Mouse (Mus musculus) 3134 (cell line): Measurements from ENCODE around the gene Hes2.

Source experiments
- DNase-seq: peaks from one replicate; pipeline ENCODE4 v3.0.0-alpha.2; 2011; ENCODE audit warnings: low spot score; ENCODE audit not compliant: insufficient read length; ENCODE audit errors: extremely low read depth

The Hes2 gene

GRCm38 (mm10) chr4:152184353-152185035 is 25.8 kb downstream of the Hes2 start:
- peak; percentile 41 for DNase-seq

DNA sequence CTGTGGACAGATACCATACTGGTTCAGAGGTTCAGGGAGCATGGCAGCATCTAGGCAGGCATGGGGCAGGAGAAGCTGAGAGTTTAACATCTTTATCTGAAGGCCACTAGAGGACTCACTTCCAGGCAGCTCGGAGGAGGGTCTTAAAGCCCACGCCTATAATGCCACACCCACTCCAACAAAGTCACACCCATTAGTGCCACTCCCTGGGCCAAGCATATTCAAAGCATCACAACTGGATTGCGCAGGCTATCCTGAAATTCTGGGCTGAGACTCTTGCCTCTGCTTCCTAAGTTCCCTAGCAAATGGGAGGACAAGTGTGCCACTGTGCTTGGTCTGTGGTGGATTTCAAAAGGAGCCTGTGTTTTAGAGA is 26.5 kb downstream of the Hes2 start:
- no peak for DNase-seq

GRCm38 (mm10) chr4:152185510-152186204 is 27.0 kb downstream of the Hes2 start:
- peak; percentile 65 for DNase-seq

DNA sequence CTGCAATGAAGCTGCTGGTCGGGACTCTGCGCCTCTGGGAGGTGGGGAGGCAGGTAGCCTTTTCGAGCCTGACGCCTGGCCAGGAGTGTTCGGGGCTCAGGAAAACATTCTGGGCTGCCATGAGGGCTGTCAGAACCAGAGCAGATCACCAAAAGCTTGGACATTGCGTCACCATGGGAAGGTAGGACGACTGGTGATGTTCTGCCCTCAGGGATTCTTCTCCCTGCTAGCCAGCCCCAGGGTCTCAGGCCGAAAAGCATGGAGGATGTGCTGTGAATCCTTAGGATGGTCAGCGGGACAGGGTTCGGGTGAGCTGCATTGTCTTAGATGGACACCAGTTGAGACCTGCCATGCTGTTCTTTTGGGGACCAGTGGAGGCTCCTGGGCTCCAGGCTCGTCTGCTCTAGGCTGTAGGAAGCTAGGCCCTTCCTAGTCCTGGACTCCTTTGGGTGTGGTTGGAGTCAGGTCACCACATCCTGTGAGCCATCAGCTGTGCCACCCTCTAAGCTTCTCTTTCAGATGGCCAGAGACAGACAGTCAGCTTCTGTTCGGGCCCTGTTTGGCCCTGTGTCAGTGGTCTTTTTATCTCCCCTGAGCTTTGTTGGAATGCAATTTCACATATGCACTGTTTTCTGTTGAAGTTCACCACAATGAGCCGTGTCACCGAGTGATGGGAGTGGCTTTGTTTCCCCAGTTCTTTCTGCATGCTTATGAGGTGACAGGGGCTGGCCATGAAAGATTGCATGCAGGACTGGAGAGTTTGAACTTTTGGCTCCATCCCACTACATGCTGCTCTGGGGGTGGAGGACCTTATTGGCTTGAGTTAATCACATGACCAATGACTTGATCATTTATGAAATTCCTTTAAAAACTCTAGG is 27.8 kb downstream of the Hes2 start:
- peak; percentile 65 for DNase-seq

GRCm38 (mm10) chr4:152187142-152187541 is 28.5 kb downstream of the Hes2 start:
- no peak for DNase-seq

DNA sequence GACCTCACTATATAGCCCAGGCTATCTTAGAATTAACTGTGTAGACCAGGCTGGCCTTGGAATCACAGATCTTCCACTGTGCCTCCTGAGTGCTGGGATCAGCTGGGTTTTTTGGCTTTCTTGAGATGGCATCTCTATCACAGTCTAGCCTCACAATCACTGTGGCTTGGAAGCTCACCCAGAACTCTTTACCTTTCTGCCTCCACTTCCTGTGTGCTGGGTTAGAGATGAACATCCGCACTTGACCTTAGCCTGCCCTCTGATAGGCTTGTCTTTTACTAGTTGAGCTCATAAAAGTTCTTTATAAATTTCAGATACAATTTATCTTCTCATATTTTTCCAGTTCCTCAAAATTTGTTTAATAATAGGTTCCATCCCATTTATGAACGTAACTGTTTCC is 30.0 kb downstream of the Hes2 start:
- no peak for DNase-seq

- no peak for DNase-seq
These were observed 30.4 kb downstream of the Hes2 start for GRCm38 (mm10) chr4:152189071-152189470.

GRCm38 (mm10) chr4:152189691-152190090 is 31.0 kb downstream of the Hes2 start:
- no peak for DNase-seq

DNA sequence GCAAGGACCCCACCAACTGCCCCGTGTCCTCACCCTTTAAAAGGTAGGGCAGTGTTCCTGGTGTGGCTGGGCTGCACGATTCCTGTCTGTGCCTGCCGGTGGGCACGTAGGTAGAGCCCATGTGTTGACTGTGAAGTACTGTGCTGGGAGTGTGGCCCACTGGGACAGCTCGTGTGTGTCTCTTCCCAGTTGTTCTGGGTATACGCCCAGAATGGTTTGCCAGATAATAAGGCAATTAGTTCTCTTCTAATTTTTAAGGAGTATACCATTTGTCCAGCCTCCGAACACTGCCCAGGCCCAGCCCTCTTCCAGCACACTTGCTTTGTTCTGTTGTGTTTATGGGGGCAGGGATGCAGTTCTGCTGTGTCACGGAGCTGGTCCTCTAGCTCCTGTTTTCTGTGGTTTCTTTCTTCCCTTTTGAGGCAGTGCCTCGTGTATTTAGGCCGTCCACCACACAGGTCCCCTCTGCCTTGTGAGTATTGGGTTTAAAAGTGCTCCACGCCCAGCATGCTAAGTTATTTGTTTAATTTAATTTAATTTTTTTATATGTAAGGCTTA is 31.5 kb downstream of the Hes2 start:
- DNase-seq: no peak

DNA sequence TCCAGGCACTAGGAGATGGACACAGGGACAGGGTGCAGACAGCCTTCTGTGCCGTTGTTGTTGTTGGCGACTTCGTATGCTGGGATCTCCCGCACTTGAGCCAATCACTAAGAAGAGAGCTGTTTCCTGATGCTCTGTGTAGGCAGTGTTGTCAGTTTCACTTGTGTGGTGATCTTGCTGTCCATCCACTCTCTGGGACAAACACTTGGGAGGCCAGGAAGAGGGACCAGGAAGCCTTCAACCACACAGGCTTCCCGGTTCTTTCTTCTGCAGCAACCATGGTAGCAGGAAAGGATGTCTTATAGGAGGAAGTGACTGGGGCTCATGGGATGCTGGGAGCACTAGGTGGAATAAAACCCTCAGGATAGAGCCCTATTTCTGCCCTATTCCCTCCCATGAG is 32.0 kb downstream of the Hes2 start:
- no peak for DNase-seq

DNA sequence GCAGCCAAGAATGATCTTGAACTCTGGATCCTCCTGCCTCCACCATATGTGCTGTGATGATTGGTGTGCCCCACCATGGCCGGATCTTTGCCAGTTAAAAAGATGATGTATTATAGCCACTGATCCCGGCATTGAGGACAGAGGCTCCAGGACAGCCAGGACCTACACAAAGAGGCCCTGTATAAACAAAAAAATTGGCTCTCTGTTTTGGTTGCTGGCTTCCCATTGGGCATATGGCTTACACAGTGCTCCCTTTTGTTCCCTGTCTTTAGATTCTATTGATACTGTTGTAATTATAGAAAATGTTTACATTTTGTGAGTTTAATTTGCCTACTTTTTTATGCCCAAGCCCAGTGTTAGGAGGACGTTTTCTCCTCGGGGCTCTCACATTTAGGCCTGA is 33.9 kb downstream of the Hes2 start:
- DNase-seq: no peak

- DNase-seq: no peak
These were observed 36.0 kb downstream of the Hes2 start for GRCm38 (mm10) chr4:152194476-152195175.

DNA sequence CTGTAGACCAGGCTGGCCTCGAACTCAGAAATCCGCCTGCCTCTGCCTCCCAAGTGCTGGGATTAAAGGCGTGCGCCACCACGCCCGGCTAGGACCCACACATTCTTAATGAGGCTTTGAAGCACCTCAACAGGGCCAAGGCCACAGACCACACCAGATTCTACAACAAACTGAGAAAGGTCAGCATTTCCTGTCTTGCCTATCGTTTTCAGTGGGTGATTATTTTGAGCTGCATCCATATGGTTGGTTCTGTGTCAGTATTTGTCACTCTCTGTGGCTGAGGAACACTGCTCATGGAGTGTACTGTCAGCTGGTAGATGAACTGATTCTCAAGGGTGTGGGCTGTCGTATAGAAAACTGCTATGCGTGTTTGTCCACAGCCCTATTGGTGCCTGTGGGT is 37.6 kb downstream of the Hes2 start:
- DNase-seq: no peak

DNA sequence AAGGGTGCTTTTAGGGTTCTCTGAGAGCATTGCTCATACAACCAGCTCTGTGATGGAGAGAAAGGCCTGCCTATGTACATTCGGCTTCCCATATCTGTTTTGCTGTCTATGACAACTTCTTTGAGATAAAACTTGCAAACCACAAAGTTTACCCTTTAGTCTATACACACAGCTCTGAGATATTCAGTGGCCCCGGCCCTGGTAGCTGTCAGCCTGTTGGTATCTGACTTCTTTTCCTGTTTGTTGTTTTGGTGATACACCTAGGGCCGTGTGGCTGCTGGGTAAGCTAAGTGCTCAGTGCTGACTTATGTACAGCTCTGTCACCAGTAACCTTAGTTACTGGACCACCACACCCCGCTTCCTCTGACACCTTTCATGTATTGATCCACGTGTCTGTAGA is 38.9 kb downstream of the Hes2 start:
- DNase-seq: no peak

- no peak for DNase-seq
These were observed 41.0 kb downstream of the Hes2 start for GRCm38 (mm10) chr4:152199617-152200016.

DNA sequence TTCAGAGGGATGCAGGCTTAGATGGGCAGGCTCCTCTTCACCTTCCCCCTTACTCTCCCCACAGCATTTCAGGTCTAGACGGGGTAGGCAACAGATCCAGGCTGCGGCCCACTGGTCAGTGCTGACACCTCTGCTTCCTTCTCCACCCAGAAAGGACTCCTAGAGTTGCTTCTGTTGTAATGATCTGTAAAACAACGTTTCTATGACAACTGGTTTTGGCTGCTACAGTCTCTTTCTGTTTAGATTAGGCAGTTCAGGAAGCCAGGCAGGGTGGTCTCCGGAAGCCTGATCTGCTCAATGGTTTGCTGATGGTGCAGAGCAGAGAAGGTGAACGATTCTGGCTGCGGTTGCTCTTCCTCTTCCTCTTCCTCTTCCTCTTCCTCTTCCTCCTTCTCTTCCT is 42.8 kb downstream of the Hes2 start:
- DNase-seq: no peak

DNA sequence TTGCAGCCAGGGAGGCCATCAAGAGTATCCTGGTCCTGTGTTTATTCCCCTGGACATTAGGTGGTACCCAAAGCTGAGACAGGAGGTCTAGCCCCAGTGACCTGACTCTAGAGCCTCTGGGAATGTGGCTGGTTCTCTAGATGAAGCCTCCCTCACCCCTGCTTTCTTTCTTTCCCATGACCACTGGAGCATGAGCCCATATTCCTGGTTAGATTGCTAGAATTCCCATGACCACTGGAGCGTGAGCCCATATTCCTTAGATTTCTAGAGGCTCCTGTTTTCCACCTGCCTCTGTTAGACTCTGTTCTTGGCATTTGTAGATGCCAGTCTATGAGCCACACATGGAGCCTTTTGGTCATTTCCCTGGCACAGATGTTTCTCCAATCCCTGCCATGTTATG is 43.8 kb downstream of the Hes2 start:
- DNase-seq: no peak

DNA sequence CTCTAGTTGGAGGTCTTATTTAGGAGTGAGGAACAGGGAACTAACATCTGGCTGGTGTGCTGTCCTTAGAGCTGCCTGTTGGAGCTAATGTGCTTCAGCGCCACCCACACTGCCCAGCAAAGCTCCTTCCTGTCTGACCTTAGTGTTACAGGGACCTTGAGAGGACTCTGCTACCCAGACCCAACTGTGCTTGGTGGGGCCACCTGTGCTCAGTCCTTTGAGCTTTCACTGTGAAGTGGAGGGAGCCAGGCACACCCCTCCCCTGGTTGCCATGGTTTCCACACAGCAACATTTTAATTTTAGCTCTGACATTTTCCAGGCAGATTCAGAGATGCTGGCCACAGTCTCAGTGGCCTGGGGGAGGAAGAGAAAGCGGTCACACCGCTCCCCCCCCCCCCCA is 44.2 kb downstream of the Hes2 start:
- no peak for DNase-seq

DNA sequence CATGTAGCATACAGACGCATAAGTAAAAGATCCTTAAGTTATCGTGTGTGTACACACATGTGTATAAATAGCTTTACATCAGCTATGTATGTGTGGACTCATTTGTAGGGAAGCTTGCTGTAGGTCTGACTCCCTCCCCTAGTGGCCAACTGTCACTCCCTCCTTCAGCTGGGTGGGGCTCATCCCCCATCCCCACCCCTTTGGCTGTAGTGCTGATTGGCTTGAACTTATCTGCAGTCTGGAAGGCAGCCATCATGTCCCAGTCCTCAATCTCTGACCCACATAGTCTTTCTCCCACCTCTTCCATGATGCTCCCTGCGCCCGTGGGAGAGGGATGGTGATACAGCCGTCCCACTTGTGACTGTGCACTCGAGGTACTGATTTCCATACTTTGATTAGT is 46.0 kb downstream of the Hes2 start:
- DNase-seq: no peak

DNA sequence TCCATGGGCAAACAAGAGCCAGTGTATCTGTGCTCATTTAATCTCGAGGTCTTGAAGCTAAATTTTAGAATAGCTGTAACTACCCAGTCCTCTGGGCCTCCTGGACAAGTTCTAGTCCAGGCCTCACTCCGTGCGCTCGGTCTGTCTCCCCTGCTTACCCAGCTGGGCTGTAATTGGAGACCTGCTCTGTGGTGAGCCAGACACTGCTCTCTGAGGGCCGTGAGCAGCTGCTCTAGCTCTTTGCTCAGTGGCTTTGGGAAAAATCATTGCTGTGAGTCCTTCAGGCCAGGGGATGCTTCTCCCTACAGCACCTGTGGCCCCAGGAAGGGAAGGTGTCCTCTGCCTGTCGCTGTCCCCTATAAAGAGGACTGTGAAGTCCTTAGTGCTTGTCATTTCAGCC is 47.5 kb downstream of the Hes2 start:
- no peak for DNase-seq

DNA sequence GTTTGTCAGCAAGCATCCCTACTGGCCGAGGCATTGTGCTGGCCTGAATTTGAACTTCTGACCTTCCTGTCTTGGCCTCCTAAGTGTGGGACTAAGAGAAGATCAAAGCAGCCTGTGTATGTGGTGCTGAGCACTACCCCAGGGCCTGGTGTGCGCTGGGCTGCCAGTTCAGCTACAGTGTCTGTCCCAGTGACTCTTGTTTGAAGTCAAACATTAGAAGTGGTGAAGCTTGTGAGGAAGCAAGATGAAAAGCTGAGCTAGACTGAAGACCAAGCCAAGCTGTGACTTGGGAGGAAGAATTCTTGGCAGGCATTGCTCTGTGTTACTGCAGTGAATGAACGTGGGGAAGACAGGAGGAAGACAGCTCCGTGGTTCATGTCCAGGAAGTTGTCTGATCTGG is 51.0 kb downstream of the Hes2 start:
- DNase-seq: no peak
